Mouse (Mus musculus) adipocyte (in vitro differentiated cells): ENCODE results near the gene Sdhb.

Source experiments
- DNase-seq: peaks from one replicate; pipeline ENCODE4 v3.0.0-alpha.2; 2016; ENCODE audit warnings: low spot score

Sdhb gene

DNA sequence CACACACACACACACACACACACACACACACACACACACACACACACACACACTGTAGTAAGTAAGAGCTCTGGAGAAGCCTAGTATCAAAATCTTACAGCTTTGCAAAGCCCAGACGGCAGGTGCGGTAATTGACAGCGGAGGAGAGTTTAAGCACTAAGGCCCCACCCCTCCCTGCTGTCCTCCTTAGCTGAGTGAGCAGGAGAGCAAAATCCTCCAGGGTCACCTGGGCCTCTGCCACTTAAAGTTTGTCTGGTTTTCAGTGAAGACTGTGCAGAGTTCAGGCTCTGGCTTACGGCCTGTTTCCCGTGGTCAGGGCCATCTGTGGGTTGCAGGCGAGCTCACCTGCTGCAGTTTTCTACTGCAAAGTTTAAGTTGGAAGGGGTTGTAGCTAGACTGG, 12.5 kb upstream of the Sdhb start:
- DNase-seq = no peak

DNA sequence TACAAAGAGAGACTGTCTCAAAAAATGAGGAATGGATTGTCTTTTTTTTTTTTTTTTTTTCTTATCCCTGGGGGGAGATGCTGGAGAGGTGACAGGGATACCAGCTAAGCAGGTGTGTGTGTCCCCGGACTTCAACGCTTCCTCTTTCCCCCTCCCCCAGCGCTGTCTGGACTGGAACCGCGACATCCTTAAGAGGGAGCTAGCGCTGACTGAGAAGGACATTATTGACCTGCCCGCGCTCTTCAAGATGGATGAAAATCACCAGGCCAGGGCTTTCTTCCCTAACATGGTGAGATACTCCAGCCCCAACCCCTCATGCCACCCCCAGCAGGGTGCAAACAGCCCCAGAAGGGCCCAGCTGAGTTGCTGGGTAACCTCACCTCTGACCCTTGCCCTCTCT, 12.0 kb upstream of the Sdhb start:
- no peak for DNase-seq

DNA sequence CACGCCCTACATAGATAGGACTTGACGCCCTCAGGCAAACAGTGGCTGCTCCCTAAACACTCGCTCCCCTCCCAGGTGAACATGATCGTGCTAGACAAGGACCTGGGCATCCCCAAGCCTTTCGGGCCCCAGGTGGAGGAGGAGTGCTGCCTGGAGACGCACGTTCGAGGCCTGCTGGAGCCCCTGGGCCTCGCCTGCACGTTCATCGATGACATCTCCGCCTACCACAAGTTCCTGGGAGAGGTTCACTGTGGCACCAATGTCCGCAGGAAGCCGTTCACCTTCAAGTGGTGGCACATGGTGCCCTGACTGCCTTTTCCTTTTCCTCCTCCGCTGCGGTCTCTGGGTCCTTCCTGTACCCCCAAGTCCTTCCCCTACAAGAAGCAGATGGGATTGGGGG, 11.4 kb upstream of the Sdhb start:
- no peak for DNase-seq

DNA sequence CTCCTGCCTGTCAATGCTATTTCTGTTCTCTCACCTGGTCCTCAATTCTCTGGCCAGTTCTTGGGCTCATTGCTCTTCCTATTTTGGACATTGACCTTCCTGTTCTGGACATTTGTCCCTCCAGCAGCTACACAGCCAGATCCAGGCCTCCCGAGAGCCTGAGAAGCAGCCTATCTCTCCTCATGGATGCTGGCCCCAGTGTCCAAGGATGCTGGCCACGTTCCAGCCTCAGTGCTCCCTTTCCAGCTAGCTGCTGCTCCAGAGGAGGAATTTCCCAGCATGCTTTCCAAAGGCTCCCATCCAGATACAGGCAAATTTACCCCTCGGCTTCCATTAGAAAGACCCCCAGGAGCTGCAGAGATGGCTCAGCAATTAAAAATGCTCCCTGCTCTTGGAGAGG, 10.4 kb upstream of the Sdhb start:
- DNase-seq = no peak

DNA sequence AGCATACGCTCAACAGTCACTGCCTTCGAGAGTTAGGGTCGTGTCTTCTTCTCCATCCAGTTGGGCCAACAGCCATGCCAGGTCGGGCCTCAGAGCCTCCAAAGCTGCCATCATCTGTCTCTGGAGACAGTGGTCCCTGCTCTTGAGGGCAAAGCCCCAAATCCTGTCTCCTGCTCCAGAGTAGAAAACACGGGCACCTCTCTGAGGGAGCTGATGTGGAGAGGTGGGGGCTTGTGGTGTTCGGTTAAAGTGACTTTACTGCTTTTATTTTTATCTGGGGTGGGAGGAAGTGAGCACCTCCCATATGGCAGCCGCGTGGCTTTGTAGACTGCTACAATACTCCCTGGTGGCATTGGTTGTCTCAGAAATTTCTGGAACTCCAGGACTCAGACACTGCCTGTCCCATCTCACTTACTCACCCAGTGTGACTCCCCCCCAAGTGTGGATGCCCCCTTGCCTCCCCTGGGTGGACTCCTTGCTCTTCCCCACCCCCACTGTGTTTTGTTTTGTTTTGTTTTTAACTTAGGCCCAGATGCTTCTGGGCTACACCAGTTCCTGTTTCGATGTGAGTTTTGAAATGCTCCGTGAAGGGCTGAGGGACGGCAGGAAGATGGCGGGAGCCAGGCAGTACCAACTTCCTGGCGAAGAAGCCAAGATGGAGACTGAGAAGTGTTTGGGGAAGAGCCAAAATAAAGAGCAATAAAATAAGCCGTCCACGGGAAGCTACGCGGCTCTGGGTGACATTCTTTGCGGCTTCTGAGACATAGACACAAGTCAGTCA, 9.0 kb upstream of the Sdhb start:
- no peak for DNase-seq

DNA sequence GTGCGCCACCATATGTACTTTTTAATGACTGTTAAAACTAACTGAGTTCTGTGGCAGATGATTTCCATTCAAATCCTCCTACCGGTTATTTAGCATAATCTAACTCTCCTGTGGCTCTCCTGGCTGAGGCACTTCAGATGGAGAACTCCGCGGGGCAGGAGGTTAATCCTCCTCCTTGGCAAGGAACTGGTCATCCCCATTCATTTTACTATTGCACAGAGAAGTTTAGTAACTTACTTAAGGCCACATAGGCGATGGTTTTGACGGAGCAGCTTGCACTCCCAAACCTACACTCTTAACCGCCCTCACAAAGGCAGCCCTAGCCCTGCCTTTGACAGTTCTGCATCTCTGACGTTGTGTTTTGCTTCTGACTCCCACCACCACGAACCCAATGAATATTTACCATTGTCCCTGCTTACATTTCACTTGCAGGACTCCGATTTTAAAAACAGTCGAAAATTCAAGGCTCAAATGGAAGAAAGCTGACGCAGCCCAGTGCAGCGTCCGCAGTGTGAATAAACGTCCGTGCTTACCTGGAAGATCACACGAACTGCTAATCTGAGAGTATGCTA, 3.8 kb upstream of the Sdhb start:
- no peak for DNase-seq

DNA sequence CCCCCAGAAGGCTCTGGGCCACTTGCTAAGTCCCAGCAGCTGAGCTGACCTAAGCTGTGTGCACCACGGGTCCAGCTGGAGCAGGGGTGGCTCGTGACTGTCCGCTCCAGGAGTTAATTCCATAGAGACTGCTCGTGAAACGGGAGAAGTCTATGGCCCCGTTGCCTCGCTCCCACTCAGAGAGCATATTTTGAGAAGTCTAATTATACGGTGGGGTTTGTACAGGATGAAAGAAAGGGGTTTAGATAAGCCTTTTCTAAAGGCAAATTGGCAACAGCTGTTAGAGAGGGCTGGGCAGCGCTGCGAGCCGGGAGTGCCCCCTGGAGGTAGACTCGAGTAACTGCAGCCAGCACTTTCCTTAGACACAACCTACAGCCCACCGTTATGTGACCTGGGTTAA, 3.3 kb upstream of the Sdhb start:
- peak; percentile 69 for DNase-seq

DNA sequence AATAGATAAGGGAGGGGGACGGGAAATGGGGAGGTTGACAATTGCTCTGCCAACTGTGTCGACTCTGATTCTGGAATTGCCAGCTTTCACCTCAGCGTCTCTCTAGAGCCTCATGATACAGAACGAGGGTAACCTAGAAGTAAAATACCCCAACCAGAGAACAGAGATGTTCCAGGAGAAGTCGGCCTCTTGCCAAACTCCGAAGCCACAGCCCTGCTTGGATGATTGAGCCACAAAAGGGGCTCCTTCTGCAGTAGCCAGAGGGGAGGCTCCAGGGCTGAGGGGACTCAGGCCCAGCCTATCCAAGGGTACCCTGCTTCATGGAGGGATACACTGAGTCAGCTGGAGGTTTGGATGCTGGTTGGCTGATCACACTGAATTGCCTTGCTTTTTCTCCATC, 2.7 kb upstream of the Sdhb start:
- DNase-seq = no peak

DNA sequence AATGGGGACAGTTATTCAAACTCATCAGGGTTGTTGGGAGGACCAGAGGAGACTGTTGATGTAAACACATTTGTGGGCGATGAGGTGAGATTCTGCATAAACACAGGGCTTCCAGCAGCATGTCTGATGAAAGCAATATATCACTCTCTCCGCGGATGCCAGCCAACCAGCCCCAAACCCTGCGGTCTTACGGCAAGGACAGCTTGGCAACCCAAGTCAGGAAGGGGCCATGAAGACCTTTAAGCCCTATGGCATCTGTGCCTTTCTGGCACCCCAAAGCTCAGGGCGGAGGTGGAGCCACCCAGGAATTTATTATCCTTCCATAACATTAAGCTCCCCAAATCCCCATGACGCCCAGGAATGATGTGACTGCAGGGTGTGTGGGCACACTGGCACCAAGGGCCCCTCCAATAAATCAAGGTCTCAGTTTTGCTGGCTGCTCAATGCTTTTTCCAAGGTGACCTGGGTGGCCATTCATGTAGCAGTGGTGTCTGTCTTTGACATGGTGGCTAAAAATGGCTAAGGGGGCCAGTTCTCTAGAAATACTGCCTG, 1.8 kb upstream of the Sdhb start:
- DNase-seq = no peak

DNA sequence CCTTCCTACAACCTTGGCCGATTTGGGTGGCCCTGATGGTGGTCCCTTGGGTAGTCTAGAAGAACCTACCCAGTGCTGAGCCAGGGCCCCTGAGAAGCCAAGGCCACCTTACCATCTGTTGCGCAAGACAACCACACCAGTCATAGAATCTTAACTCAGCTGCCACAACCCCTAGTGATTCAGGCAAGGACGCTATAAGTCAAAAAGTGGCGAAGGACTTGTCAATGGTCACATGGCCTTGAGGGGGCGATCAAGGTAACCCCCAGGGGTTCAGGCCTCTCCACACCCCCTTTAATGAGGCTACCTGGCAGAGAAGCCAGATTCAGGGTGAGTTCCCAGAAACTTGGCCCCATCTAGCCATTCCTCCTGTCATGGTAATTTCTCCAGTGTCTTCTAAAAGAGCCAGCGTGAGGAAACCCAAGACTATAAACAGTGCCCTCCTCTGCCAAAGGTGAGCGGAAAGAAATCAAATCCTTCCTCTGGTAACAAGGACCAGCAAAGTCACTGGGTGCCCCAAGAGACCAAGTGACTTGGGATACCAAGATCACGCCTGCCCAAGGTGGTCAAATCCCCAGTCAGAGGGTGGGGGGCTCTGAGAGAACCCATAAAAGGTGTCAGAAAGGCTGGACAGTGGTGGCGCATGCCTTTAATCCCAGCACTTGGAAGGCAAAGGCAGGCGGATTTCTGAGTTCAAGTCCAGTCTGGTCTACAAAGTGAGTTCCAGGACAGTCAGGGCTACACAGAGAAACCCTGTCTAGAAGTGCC, 1.1 kb upstream of the Sdhb start:
- DNase-seq = no peak

DNA sequence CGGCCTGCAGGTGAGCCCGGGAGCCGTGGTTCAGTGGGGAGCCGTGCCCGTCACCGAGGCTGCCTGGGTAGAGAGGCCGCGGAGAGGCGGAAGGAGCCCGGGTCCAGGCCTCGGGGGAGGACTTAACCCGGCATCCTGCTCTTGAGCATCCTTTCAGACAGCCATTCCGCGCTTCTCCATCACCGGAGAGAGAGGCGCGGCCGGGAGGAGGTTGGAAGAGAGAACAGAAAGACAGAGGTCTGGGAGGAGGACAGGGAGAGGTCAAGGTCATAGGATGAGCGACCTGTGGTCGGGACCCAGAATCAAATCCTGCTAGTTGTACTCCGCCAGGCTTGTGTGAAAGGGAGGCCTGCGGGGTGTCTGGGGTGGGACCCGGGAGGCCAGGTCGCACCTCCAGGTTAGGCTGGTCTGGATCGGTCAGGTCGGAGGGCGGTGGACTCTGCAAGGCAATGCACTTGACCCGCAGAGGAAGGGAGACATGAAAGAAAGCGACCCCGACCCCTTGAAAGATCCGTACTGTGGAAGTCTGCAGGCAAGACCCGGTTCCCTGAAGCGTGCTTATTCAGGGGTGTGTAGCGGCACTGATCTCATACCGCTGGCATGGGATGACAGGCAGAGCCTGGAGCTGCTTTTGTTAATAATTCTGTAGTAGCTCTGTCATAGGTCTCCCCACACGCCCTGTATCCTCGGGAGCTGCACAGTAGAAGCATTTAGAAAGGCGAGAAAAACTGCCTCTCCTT, 634 bp downstream of the Sdhb start:
- DNase-seq = no peak

DNA sequence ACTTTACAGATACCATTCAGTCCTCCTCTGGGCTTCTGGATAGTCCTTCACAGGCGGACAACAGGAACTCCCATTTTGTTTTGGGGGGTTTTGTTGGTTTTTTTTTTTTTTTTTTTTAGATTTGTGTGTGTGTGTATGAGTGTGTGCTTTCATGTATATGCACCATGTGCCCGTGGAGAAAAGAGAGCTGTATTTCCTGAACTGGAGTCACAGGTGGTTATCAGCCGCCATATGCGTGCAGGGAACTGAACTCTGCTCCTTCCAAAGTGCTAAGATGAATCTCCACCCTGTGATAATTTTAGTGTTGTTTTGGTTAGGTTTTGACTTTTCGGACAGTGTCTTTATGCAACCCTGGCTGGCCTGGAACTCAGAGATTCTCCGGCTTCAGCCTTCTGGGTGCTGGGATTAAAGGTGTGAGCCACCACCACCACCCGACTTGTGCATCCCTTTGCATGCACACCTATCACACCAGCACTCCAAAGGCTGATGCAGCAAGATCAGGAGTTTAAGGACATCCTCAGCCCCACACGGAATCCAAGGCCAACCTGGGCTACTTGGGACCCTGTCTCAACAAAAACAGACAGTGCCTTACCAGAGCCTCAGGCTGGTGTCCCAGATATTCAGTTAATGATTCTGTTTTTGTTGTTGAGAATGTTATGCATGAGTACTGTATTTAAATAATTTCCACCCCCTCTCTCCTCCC, 1.4 kb downstream of the Sdhb start:
- DNase-seq = no peak

DNA sequence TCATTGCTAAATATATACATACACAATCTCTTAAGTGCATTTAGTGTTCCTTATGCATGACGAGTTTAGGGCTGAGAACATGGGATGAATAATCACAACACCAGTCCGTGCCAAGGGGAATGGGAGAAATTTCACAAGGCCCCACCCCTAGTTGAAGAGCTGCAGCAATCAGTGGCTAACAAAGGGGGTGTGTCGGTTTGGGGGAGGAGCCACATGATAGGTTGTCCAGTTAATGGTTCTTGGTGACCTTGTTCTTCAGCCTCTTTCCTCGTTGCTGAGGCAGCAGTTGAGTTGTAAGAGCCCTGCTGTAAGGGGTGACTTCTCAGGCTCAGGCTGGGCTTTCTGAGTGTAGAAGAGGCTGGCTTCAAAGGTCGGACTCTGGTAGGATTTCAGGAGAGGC, 1.9 kb downstream of the Sdhb start:
- peak; percentile 85 for DNase-seq

DNA sequence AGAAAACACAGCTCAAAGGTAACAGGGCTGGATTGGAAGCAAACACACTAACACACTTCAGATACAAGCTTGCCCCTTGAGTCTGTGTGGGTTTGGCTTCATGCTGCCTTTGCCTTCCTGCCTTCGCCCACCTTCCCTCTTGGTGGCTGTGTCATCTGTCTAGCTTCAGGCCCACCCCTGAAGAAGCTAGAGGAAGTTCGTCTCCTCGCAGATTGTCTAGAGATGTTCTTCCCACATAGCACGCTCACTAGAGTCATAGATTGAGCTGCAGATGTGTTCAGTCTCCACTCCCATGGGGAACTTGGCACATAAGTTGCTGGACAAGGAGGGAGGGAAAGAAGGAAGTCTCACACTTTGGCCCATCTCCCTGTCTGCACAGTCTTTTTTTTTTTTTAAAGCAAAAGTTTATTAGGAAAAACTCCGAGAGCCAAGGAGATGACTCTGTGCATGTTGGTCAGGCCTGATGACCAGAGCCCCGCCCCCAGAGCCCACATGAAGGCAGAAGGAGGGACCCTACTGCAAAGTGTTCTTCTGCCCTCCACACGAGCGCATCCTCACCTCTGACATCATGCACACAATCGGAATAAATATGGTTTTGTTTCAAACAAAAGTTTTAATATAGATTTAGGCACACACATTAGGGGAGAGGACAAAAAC, 3.1 kb downstream of the Sdhb start:
- peak; percentile 38 for DNase-seq

DNA sequence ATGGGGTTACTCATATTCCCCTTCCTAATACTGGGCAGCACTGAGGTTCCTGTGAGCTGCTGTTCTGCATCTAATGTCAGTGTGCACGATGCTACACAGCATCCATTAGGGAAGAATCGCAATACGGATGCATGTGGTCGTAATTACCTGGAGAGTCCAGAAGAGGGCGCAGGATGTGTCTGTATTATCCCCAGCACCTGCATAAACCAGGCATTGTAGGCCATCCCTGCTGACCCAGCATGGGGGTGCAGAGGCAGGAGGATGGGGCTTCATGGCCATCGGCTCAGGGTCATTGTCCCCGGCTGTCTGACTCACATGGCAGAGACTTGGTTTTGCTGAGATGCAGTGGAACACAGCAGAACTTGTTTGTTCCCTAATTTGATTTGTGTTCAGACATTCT, 3.6 kb downstream of the Sdhb start:
- peak; percentile 60 for DNase-seq

DNA sequence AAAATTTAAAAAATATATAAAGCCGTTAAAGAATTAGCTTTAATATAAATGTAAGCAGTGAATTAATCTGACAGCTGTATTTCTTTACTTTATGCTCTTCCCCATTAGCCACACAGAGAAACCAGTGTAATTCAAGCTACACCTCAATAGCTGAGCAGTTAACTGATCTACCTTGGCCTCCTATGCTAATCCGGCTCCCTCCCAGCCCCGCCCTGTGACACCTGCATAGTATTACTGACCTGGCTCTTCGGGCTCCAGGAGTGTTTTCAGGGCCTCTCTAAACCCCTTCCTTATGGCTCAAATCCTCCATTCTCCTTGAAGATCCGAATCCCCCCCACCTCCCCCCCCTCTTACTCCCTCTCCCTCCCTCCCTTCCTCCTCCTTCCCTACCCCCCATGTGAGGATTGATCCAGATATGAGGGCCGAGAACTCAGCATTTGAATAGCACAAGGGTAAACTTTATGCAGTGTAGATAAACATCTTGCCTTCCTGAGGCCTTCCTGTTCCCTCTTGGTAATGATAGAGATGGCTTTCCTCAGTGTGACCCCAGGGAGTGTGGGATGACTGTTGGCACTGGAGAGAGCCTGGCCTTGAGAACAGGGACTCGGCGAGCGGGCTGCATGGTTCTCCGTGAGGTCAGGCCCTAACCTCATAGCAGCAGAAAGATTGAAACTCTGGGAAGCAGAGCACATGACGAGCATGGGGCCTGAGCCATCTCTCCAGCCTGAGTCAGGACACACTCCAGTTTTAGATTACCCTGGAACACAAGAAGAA, 6.6 kb downstream of the Sdhb start:
- DNase-seq = no peak

DNA sequence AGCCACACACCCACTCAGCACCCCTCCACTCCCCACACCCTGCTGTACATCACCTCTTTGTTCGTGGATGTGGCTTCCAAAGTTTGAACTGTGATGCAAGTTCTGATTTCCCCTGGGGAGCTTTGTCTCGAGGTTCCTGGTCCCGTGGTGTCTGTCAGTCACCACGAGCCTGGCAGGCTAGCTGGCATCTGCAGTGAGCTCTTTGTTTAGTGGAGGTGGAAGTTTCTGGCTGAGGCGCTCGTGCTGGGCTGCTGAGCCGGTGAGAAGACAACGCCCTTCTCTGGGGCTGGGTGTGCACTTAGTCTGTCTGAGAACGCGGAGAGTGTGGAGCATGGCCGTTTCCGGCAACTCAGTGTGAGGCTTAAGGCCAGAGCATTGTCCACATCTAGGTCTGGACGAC, 10.7 kb downstream of the Sdhb start:
- peak; percentile 44 for DNase-seq

DNA sequence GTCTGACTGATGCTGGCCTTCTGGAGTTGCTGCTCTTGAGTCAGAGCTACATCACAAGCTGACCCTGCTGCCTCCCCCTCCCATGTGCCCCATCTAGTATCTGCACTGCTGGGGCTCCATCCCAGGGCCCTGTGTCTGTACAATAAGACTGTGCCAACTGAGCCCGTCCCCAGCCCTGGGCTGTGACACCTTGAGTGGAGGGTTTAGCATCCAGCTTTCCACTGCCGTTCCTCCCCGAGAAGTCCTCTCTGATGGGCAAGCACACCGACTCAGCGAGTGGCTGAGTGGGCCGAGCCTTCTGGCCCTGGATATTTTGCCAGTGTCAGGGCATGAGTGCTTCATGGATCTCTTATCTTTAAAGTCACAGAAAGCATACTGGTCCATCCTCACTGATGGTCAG, 13.4 kb downstream of the Sdhb start:
- no peak for DNase-seq

DNA sequence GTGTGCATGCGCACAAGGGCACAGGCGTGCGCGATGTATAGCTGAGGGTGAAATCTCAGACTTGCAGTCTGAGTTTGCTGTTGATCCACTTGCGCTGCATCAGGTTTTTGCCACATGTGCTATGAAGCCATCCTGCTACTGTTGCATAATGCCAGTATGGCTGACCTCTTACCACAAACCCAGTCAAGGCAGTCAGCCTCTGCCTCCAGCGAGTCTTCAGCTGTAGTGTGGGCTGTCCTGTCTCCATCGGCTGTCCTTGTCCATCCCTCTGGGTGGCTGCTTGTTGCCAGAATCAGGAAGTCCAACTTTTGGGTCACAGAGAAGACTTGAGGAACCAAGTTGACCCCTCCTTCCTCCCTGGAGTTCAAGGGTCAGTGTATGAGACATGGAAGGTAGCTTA, 14.4 kb downstream of the Sdhb start:
- DNase-seq = peak; percentile 43

DNA sequence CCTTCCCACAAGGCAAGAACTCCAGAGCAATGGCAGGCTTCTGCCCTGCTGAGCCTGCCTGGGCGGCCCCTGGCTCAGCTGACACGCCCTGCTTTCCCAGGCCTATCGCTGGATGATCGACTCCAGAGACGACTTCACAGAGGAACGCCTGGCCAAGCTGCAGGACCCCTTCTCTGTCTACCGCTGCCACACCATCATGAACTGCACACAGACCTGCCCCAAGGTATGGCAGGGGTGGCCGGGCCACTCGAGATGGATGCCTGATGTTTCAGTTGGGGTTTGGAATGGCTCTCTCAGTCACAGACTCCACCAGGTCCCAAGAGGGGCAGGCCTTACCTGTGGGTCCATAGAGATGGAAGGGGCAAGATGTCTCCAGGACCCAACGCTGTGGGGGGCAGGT, 16.3 kb downstream of the Sdhb start:
- DNase-seq = no peak
